Mouse (Mus musculus): ENCODE measurements around the gene Mrpl46. TPM values are rescaled to one million over a fixed set of nuclear protein-coding genes. Genes with fewer than 3 reads are reported as not detected.

Mrpl46 gene
- polyA plus RNA-seq (2012; ENCODE audit: insufficient read depth, insufficient read length, missing spikeins), result 56.4 and 61.8 TPM in 2 replicates

GRCm38 (mm10) chr7:78782639-78783581 lies at the start of gene Mrpl46, which contains the start of gene Mrps11:
Gene Mrpl46, minus strand, starts transcription at chr7:78783531.
Gene Mrps11, plus strand, starts transcription at chr7:78783119.
- Histone ChIP-seq H3K4me1 (ENCODE audit: control insufficient read depth, insufficient read depth, insufficient read length, low read length) (peaks cover 2% of the 10 kb centered on the region; the same call in 1 of the 2 replicates), H3K4me3 (ENCODE audit: insufficient read depth, low read depth, low read length) (peak within 1 kb of the TSS; percentile 96), H3K27ac (replicated peaks; ENCODE audit: low read depth, low read length) (peak within 1 kb of the TSS; percentile 55)

- no peak overlapping the region for H3K4me3 ChIP-seq (ENCODE audit: insufficient read depth, low read depth, low read length)
- H3K27ac ChIP-seq (replicated peaks; ENCODE audit: low read depth, low read length), result no peak overlapping the region
- no peaks in the 10 kb centered on the region for H3K4me1 ChIP-seq (ENCODE audit: control insufficient read depth, insufficient read depth, insufficient read length, low read length)
Observed at GRCm38 (mm10) chr7:78827749-78828362, 44.5 kb upstream of the Mrpl46 start.

GRCm38 (mm10) chr7:78826682-78827385 lies 43.5 kb upstream of the Mrpl46 start:
- no peak overlapping the region for H3K27ac ChIP-seq (replicated peaks; ENCODE audit: low read depth, low read length)
- no peaks in the 10 kb centered on the region for H3K4me1 ChIP-seq (ENCODE audit: control insufficient read depth, insufficient read depth, insufficient read length, low read length)
- no peak overlapping the region for H3K4me3 ChIP-seq (ENCODE audit: insufficient read depth, low read depth, low read length)

GRCm38 (mm10) chr7:78818336-78818735 lies 35.0 kb upstream of the Mrpl46 start:
- H3K27ac ChIP-seq (replicated peaks; ENCODE audit: low read depth, low read length), result no peak overlapping the region
- no peak overlapping the region for H3K4me3 ChIP-seq (ENCODE audit: insufficient read depth, low read depth, low read length)
- H3K4me1 ChIP-seq (ENCODE audit: control insufficient read depth, insufficient read depth, insufficient read length, low read length), result no peaks in the 10 kb centered on the region

GRCm38 (mm10) chr7:78814766-78815165 lies 31.4 kb upstream of the Mrpl46 start:
- Histone ChIP-seq H3K4me3 (ENCODE audit: insufficient read depth, low read depth, low read length) (no peak overlapping the region), H3K4me1 (ENCODE audit: control insufficient read depth, insufficient read depth, insufficient read length, low read length) (no peaks in the 10 kb centered on the region), H3K27ac (replicated peaks; ENCODE audit: low read depth, low read length) (no peak overlapping the region)

GRCm38 (mm10) chr7:78813791-78814190 lies 30.5 kb upstream of the Mrpl46 start:
- no peak overlapping the region for H3K4me3 ChIP-seq (ENCODE audit: insufficient read depth, low read depth, low read length)
- no peak overlapping the region for H3K27ac ChIP-seq (replicated peaks; ENCODE audit: low read depth, low read length)
- H3K4me1 ChIP-seq (ENCODE audit: control insufficient read depth, insufficient read depth, insufficient read length, low read length), result no peaks in the 10 kb centered on the region

- H3K4me3 ChIP-seq (ENCODE audit: insufficient read depth, low read depth, low read length), result no peak overlapping the region
Observed at GRCm38 (mm10) chr7:78807192-78807591, 23.9 kb upstream of the Mrpl46 start.

GRCm38 (mm10) chr7:78803841-78804240 lies 20.5 kb upstream of the Mrpl46 start:
- H3K4me1 ChIP-seq (ENCODE audit: control insufficient read depth, insufficient read depth, insufficient read length, low read length), result peaks cover 6% of the 10 kb centered on the region

More at GRCm38 (mm10) chr7:78807192-78807591, 23.9 kb upstream of the Mrpl46 start:
- Histone ChIP-seq H3K27ac (replicated peaks; ENCODE audit: low read depth, low read length) (no peak overlapping the region), H3K4me1 (ENCODE audit: control insufficient read depth, insufficient read depth, insufficient read length, low read length) (peaks cover 6% of the 10 kb centered on the region)

GRCm38 (mm10) chr7:78799730-78800496 lies 16.6 kb upstream of the Mrpl46 start:
- Histone ChIP-seq H3K4me3 (ENCODE audit: insufficient read depth, low read depth, low read length) (no peak overlapping the region), H3K27ac (replicated peaks; ENCODE audit: low read depth, low read length) (no peak overlapping the region), H3K4me1 (ENCODE audit: control insufficient read depth, insufficient read depth, insufficient read length, low read length) (peaks cover 3% of the 10 kb centered on the region; the same call in 1 of the 2 replicates)

More at GRCm38 (mm10) chr7:78803841-78804240, 20.5 kb upstream of the Mrpl46 start:
- H3K4me3 ChIP-seq (ENCODE audit: insufficient read depth, low read depth, low read length), result no peak overlapping the region
- peak overlapping the region; percentile 32; the same call in 1 of the 2 replicates for H3K27ac ChIP-seq (replicated peaks; ENCODE audit: low read depth, low read length)

- Histone ChIP-seq H3K4me3 (ENCODE audit: insufficient read depth, low read depth, low read length) (no peak overlapping the region), H3K27ac (replicated peaks; ENCODE audit: low read depth, low read length) (no peak overlapping the region), H3K4me1 (ENCODE audit: control insufficient read depth, insufficient read depth, insufficient read length, low read length) (no peaks in the 10 kb centered on the region)
Observed at GRCm38 (mm10) chr7:78797843-78798455, 14.6 kb upstream of the Mrpl46 start.

GRCm38 (mm10) chr7:78796624-78797023 lies 13.3 kb upstream of the Mrpl46 start:
- Histone ChIP-seq H3K4me1 (ENCODE audit: control insufficient read depth, insufficient read depth, insufficient read length, low read length) (no peaks in the 10 kb centered on the region), H3K4me3 (ENCODE audit: insufficient read depth, low read depth, low read length) (no peak overlapping the region), H3K27ac (replicated peaks; ENCODE audit: low read depth, low read length) (no peak overlapping the region)

- Histone ChIP-seq H3K27ac (replicated peaks; ENCODE audit: low read depth, low read length) (no peak overlapping the region), H3K4me3 (ENCODE audit: insufficient read depth, low read depth, low read length) (no peak overlapping the region), H3K4me1 (ENCODE audit: control insufficient read depth, insufficient read depth, insufficient read length, low read length) (no peaks in the 10 kb centered on the region)
Observed at GRCm38 (mm10) chr7:78794571-78795092, 11.3 kb upstream of the Mrpl46 start.

- H3K4me1 ChIP-seq (ENCODE audit: control insufficient read depth, insufficient read depth, insufficient read length, low read length), result no peaks in the 10 kb centered on the region
- H3K27ac ChIP-seq (replicated peaks; ENCODE audit: low read depth, low read length), result no peak overlapping the region
Observed at GRCm38 (mm10) chr7:78793895-78794570, 10.7 kb upstream of the Mrpl46 start.

More at GRCm38 (mm10) chr7:78793895-78794570, 10.7 kb upstream of the Mrpl46 start:
- H3K4me3 ChIP-seq (ENCODE audit: insufficient read depth, low read depth, low read length), result no peak overlapping the region
